Mouse (Mus musculus) C2C12 (cell line): ENCODE measurements around the gene Tjap1.

Source experiments
- CEBPB ChIP-seq: IDR thresholded peaks from one replicate; pipeline ENCODE4 v1.6.1; 2011; ENCODE audit warnings: low read depth, mild to moderate bottlenecking, control low read depth, moderate library complexity
- CTCF ChIP-seq: IDR thresholded peaks from one replicate; pipeline ENCODE4 v1.5.1; 2011; ENCODE audit not compliant: control insufficient read depth, insufficient read depth, insufficient read length
- MAX ChIP-seq: IDR thresholded peaks from one replicate; pipeline ENCODE4 v1.6.1; 2011; ENCODE audit warnings: mild to moderate bottlenecking, control low read depth
- MYOG ChIP-seq: IDR thresholded peaks from one replicate; pipeline ENCODE4 v1.6.1; 2011; ENCODE audit not compliant: control insufficient read depth, insufficient read length; ENCODE audit errors: extremely low read depth

DNA sequence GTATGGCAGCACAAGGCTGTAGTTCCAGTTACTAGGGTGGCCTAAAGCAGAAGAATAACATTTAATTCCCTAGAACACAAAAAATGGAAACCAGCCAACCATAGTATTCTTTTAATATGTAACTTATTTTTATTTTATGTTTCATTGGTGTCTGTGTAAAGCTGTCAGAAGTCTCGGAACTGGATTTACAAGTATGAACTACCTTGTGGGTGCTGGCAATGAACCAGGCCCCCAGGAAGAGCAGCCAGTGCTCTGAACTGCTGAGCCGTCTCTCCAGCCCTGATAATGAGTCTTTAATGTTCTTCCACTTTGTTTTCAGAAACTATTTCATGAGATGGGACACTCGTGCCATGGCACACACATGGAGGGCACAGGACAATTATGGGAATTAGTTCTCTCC, 72.3 kb downstream of the Tjap1 start:
- TF ChIP-seq CTCF (no peak), MYOG (no peak), MAX (no peak), CEBPB (no peak)
